Mouse (Mus musculus) thymus, postnatal 0 days (tissue): ENCODE measurements around the gene Tnfsf15. TPM values are rescaled to one million over a fixed set of nuclear protein-coding genes. Genes with fewer than 3 reads are reported as not detected.

Experiments
- DNase-seq: peaks from one replicate; pipeline ENCODE4 v3.0.0-alpha.2; 2015; ENCODE audit warnings: low spot score
- polyA plus RNA-seq: library from polyadenylated mRNA; unstranded; fragments of >200 nt; fragmentation: Nextera tagmentation; extraction: Ambion mirVana; gene quantifications from 2 replicates; pipeline ENCODE4 v1.2.1, GENCODE M21; 2015

The Tnfsf15 gene
- polyA plus RNA-seq, 1 experiment from 2014 or later, result 0.48 TPM

GRCm38 (mm10) chr4:63685253-63685525, 59.7 kb downstream of the Tnfsf15 start:
- no peak for DNase-seq

GRCm38 (mm10) chr4:63684412-63685252, 60.3 kb downstream of the Tnfsf15 start:
- no peak for DNase-seq

- no peak for DNase-seq
Measured at GRCm38 (mm10) chr4:63683716-63684115, 61.2 kb downstream of the Tnfsf15 start.

- DNase-seq, result no peak
Measured at GRCm38 (mm10) chr4:63683056-63683455, 61.9 kb downstream of the Tnfsf15 start.

- no peak for DNase-seq
Measured at GRCm38 (mm10) chr4:63682441-63682840, 62.5 kb downstream of the Tnfsf15 start.

GRCm38 (mm10) chr4:63681557-63681956, 63.4 kb downstream of the Tnfsf15 start:
- no peak for DNase-seq

Other genes starting within 250 kb of the Tnfsf15 start
- 12.0 and 17.1 TPM in 2 replicates for gene Whrn, start 249.1 kb downstream of the Tnfsf15 start, polyA plus RNA-seq
- gene Atp6v1g1, start 200.3 kb downstream of the Tnfsf15 start, polyA plus RNA-seq, result 373 and 381 TPM in 2 replicates
- gene Tmem268, start 186.3 kb downstream of the Tnfsf15 start, polyA plus RNA-seq, result 13.7 and 14.9 TPM in 2 replicates
- gene Gm11213, start 139.9 kb downstream of the Tnfsf15 start, polyA plus RNA-seq, result not detected in 2 replicates
- not detected in 2 replicates for gene Tex48, start 122.7 kb downstream of the Tnfsf15 start, polyA plus RNA-seq
- gene Gm11214, start 81.7 kb downstream of the Tnfsf15 start, polyA plus RNA-seq, result not detected in 2 replicates
- 0.57 and 0.86 TPM in 2 replicates for gene Tnfsf8, start 116.2 kb upstream of the Tnfsf15 start, polyA plus RNA-seq